Mouse (Mus musculus): Measurements from ENCODE around the gene Gm21983.
A peak's percentile ranks its signal among the peaks of the same experiment; 100 is the strongest.

The Gm21983 gene

DNA sequence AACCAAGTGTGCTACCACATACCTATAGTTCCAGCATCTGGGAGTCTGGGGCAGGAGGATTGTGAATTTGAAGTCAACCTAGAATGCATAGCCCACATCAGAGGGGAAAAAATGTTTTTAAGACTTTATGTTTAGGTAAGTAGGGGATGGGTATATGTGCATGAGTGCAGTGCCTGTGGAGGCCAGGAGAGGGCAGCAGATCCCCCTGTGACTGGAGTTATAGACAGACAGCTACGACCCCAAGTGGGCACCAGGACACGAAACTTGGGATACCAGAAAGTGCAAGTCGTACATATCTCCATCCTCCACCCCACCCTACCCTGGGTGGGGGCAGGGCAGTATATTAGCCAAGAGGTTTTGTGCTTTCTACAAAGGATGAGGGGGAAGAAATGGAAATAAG is 4.1 kb upstream of the Gm21983 start:
- DNase-seq = no peak

DNA sequence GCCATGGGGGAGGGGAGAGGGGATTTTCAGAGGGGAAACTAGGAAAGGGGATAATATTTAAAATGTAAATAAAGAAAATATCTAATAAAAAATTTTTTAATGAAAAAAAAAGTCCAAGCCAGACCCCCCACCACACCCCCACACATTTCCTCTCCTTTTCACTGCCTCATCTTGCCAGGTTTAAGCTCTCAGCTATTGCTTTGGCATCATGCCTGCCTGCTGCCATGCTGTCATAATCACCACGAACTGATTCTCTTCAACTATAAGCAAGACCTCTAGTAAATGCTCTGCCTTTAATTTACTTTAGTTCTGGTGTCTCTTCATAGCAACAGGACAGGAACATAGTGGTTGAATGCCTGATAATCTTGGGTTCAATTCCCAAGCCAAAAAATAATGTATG is 1.6 kb upstream of the Gm21983 start:
- no peak for DNase-seq

GRCm38 (mm10) chr7:27180036-27180435 is 850 bp downstream of the Gm21983 start:
- peak; percentile 88 for DNase-seq

GRCm38 (mm10) chr7:27179217-27179918 is 1.5 kb downstream of the Gm21983 start:
- DNase-seq = no peak

DNA sequence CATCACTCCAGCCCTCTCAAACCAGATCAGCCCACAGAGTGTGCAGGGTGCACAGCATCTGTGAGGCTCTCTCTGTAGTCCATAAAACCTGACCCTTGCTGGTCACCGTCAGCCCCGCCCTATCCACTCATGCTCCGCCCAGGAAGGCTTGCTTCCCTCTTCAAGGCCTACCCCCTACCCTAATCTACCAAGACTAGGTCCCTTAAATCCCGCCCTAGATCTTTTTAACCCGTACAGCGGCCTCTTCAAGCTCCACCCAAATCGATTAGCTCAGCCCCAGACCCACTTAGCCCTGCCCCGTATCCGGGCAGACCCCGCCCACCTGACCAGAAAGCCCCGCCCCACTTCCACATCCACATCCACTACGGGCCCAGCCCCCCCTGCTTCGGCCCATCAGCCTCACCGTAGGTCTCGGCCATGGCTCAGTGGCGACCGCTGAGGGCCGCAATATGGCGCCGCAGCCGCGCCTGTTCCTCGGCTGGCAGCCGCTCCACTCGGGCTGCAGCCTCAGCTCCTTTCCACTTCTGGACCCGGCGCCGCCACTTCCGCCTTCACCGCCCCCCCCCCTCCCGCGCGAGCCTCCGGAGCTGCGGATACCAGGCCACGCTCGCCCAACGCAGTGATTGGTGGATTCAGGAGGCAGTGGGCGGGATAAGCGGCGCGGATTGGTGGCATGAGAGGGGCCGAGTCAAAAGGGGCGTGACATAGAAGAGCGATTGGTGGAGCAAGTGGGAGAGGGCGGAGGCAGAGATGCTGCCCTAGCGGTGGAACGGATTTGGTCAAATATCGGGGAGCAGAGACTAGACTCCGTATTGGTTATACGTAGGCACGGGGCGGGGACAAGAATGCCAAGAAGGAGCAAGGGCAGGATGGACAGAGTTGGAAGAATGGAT is 2.3 kb downstream of the Gm21983 start, which contains the start of gene Rab4b:
TSS of gene Rab4b (minus strand) at position 573 of the 893 bp plus-strand sequence.
- peak; percentile 100 for DNase-seq

GRCm38 (mm10) chr7:27177942-27178323 is 3.0 kb downstream of the Gm21983 start:
- no peak for DNase-seq

DNA sequence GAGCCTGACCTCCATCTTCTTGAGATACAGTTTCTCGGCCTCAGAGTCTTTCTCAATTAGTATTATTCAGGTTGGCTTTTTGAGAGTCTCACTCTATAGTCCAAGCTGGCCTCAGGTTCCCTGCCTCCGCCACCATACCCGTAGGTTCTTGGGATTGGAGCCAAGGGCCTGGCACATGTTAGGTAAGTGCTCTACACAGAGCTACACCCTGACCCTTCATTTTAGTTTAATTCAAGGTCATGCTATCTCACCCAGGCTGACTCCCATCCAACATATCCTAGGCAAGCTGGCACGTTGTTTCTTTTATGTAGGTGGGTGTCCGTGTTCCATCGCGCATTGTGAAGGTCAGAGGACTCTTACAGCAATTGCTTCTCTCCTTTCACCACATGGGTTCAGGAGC is 6.0 kb downstream of the Gm21983 start:
- no peak for DNase-seq

DNA sequence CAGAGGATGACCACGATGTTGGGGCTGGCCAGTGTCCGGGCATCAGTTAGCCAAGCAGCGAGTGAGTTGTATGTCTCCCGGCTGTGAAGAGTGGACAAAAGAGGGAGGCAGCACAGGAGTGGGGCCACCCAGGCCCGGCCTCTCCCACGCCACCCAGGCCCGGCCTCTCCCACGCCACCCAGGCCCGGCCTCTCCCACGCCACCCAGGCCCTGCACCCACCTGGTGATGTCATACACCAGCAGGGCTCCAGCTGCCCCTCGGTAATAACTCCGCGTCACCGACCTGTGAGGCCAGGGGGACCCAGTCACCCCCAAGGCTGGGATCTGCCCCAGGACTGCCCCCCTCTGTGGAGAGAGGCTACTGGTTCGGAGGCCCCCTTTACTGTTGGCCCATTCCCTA is 6.4 kb downstream of the Gm21983 start:
- no peak for DNase-seq

GRCm38 (mm10) chr7:27170981-27171380 is 9.9 kb downstream of the Gm21983 start:
- no peak for DNase-seq

DNA sequence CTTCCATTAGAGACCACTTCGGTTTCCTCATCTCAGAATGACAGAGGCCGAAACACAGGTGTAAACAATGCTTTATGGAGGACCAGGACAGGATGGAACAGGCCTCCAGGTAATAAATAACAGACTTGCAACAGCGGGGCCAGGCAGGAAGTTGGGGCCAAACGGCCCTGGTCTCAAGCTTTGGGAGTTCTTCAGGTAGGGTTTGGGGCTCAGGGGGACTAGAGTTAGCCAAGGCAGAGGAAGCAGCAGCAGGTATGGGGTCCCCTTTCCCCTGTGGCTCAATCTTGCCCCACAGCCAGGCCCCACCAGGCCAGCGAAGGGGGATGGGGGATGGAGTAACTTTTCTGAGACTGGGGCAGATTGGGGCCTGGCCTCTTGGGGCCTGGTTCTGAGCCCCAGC is 12.5 kb downstream of the Gm21983 start:
- no peak for DNase-seq

GRCm38 (mm10) chr7:27167475-27168094 is 13.3 kb downstream of the Gm21983 start:
- DNase-seq = no peak

DNA sequence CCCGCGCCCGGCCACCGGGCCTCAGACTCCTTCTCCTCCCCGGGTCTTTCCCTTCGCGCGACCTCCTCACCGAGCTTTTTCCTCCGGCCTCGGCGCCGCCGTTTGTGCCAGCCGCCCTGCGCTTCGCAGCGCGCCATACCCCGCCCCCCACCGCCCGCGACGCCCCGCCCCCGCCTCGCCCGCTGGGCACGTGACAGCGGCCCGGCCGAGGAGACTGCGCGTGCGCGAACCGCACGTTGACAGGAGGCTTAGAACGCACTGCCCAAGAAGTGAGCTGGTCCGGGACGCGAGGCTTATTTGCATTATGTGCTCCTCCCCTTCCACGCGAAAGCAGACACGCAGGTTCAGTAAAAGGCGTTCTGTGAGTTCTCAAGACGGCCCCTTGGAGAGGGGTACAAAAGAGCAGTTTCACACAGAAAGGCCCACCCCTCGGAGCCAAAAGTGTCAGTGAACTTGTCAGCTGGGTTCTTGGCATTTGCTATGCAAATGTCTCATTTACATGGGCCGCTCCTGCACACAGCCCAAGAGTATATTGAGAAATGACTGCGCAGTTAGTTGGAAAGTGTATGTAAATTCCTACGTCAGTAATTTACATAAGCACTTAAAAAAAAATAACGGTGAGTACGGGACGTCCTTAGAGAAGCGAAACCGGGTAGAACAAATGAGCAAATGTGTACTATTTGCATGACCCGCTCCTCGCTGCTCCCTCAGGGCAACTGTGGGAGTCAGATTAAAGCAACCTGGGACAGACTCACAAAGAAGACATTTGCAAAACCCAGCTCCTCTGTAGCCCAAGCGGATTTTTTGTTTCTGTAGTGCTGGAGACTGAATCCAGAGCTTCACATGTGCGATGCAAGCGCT is 14.0 kb downstream of the Gm21983 start, which contains the start of gene Egln2:
TSS of gene Egln2 (minus strand) at position 189 of the 861 bp plus-strand sequence.
- peak; percentile 97 for DNase-seq

- peak; percentile 95 for DNase-seq
Measured at GRCm38 (mm10) chr7:27166229-27166613, 14.7 kb downstream of the Gm21983 start.

GRCm38 (mm10) chr7:27165696-27166095 is 15.2 kb downstream of the Gm21983 start:
- DNase-seq = no peak

- DNase-seq = peak; percentile 45
Measured at GRCm38 (mm10) chr7:27165007-27165655, 15.8 kb downstream of the Gm21983 start.

- no peak for DNase-seq
Measured at GRCm38 (mm10) chr7:27164112-27164947, 16.6 kb downstream of the Gm21983 start.

- no peak for DNase-seq
Measured at GRCm38 (mm10) chr7:27163450-27163805, 17.5 kb downstream of the Gm21983 start.

- no peak for DNase-seq
Measured at GRCm38 (mm10) chr7:27162780-27163449, 18.0 kb downstream of the Gm21983 start.

DNA sequence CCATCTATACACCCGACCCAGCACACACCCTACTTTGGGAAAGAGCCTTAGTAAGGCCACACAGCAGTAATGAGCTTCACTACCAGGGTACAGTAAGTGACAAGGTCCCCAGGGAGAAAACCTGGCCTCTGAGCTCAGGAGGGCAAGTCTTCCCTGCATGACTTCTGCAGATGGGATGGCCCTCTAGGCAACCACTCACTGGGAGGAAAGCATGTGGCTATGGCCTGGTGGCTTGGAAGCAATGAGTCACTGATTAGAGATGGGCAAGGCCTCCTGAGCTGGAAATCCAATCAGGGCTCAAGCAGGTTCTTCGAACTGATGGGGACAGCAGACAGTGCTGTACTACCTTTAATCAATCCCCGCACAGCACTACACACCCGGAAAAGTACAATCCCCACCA is 19.1 kb downstream of the Gm21983 start:
- DNase-seq = no peak

DNA sequence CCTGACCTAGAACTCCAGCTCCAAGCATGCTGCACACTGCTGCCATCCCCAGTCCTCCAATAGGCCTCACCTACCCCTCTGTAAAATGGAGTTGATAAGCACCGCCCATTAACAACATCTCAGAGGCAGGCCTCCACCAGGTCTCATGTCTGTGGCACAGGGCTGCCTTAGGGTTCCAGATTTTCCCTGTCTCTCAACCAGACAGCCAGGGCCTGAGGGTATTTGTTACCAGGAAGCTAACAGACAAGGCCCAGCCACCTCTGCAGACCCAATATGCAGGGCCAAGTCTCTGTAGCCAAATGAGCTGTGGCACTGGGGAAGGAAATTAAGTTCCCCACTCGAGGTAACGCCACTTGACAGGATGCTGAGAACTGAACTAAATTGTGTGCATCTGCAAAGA is 20.0 kb downstream of the Gm21983 start:
- DNase-seq = no peak

GRCm38 (mm10) chr7:27159882-27160281 is 21.0 kb downstream of the Gm21983 start:
- DNase-seq = peak; percentile 93

All from kidney, postnatal 14 days (tissue).